Mouse (Mus musculus) midbrain, embryonic 13.5 days (tissue): ENCODE results near the gene Ebf4. TPM values are rescaled to one million over a fixed set of nuclear protein-coding genes. Genes with fewer than 3 reads are reported as not detected.

ENCODE experiments used
- polyA plus RNA-seq: library from polyadenylated mRNA; unstranded; fragments of >200 nt; fragmentation: Nextera tagmentation; extraction: Ambion mirVana; gene quantifications from 2 replicates; pipeline ENCODE4 v1.2.1, GENCODE M21; 2015

Ebf4 gene
- polyA plus RNA-seq, 1 experiment from 2014 or later = 2.7 TPM

Other genes starting within 250 kb of the Ebf4 start
- 0.05 and 0.15 TPM in 2 replicates for gene Tgm6, start 182.8 kb upstream of the Ebf4 start, polyA plus RNA-seq
- gene Snrpb, start 115.8 kb upstream of the Ebf4 start, polyA plus RNA-seq = 424 and 459 TPM in 2 replicates
- gene Tmc2, start 100.0 kb upstream of the Ebf4 start, polyA plus RNA-seq = not detected in 2 replicates
- gene Nop56, start 20.7 kb upstream of the Ebf4 start, polyA plus RNA-seq = 246 and 261 TPM in 2 replicates
- 154 and 165 TPM in 2 replicates for gene Idh3b, start 10.6 kb upstream of the Ebf4 start, polyA plus RNA-seq
- gene Cpxm1, start 102.4 kb downstream of the Ebf4 start, polyA plus RNA-seq = 13.6 and 16.4 TPM in 2 replicates
- gene Gm28372, start 110.1 kb downstream of the Ebf4 start, polyA plus RNA-seq = 0.17 TPM in 2 replicates
- 0.46 and 0.58 TPM in 2 replicates for gene 1700020A23Rik, start 110.1 kb downstream of the Ebf4 start, polyA plus RNA-seq
- gene Tmem239, start 111.3 kb downstream of the Ebf4 start, polyA plus RNA-seq = not detected in 2 replicates
- 112 and 124 TPM in 2 replicates for gene Vps16, start 129.2 kb downstream of the Ebf4 start, polyA plus RNA-seq
- gene Pced1a, start 129.5 kb downstream of the Ebf4 start, polyA plus RNA-seq = 10.8 and 11.9 TPM in 2 replicates
- 112 and 126 TPM in 2 replicates for gene Ptpra, start 155.1 kb downstream of the Ebf4 start, polyA plus RNA-seq